Mouse (Mus musculus) left cerebral cortex, adult 9 months (tissue): ENCODE data around the gene Hdac9.
A peak's percentile ranks its signal among the peaks of the same experiment; 100 is the strongest.
"Not testable (repeated sequence)": the region's sequence is repeated elsewhere in the genome, so short reads cannot be mapped to it uniquely, and the experiment has no call there.

ENCODE experiments used
- DNase-seq, 2 experiments: peaks; one replicate each; pipeline ENCODE4 v3.0.0; 2022; ENCODE audit warnings: low spot score in 2 of 2

The Hdac9 gene

DNA sequence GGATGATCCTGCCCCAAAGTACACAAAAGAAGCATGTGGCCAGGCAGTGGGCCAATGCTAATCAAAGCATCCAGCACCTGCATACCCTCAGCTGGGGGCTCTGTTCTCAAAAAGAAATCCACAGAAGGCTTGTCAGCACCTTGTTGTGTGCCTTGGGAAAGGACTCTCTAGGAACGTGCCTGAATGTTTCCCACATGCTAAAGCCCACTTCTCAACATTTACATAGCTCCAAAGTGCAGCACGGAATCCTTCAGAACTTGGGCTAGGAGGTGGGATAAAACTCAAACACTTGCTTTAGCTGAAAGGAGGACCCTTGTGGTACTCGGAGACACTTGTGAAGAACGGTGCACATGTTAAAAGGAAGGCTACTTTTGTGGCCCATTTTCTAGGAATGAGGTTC is 823.9 kb downstream of the Hdac9 start:
- no peak for DNase-seq

DNA sequence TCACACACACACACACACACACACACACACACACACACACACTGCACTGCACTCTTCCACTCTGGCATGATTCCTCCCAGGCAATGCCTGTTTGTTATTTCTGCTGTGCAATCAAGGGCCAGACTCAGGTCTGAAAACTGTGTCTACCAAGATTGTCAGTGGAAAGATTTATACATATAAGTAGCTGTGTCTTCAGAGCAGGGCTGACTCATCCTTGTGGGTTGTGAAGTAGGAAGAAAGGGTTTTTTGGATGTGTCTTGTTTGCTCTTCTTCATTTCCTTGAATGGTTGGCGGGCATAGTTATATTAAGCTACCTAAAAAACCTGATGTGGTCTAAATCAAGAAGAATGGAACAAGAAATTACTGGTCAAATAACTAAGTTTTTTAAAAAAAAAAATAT is 825.0 kb downstream of the Hdac9 start:
- DNase-seq: peak; percentile 13 to 37

DNA sequence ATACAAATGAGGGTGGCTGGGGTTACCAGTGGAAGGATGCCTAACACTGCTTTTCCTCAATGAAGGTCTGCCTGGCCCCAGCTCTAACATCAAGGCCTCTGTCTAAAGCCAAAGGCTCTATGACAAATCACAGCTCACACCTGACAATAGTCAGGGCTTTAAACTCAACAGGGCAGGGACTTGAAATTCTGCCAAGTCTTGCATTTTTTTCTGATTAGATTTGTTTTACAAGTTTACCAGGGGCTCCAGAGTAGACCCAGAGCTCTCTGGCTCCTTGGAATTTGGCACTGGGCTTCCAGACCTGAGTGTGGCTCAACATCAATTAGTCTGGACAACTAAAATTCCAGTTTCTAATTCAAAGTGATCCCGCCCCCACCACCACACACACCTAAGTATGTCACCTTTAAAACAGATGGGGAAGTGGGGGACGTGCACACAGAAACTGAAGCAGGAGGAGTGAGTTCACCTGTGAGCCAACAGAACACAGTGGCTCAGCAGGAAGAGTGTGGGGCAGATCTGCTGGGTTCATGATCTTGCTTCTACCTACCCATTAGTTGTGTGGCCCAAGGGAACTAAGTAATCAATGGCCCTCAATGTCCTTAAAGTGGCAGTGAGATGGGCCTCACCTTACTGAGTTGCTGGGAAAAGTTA is 829.5 kb downstream of the Hdac9 start:
- DNase-seq: no peak

DNA sequence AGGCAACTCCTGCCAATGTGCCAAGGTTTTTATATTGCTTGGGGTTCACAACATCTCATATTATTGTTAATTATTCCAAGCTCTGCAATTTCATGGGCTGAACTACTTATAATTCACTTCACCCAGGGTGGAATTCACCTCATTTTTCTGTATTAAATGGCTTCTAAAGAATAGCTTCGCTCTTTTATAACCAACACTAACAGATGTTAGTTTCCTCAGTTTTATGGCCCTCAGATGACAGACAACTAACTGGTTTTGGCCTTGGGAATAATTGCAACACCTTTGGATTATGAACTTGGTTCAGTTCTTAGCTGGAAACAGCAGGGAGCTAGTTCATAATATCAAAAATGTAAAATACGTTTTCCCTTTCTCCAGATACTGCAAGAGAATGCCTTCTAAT is 839.9 kb downstream of the Hdac9 start:
- DNase-seq: no peak

DNA sequence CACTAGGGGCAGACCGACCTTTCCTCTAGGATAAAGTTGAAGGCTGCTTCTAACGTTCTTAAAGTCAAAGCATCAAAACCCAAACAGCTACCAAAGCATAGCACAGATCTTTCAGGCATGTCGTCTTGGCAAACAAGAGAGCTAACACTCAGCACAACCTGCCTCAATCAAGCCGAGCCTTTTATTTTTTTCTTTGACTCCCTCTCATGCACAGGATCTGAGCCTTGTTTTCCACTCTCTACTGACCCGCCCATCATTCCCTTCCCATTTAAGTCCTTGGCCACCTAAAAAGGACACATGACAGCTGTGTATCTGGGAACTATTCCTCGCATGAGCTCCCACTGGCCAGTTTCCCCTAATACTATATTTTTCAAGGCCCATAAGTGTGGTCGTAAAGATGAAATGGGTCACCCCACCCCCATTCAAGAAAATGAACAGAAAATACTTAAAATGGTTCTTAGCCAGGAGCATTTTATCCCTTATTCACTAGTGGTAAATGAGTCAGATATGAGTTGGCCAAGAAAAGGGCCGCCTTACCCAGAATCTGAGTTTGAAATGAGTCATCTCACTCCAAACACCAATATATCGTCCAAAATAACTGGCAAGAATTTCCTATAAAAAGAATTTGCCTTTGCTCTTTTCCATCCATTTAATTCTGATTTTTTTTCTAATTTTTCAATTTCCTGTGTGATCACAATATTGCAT is 840.9 kb downstream of the Hdac9 start:
- DNase-seq: peak in 1 of 2 experiments; percentile 30

DNA sequence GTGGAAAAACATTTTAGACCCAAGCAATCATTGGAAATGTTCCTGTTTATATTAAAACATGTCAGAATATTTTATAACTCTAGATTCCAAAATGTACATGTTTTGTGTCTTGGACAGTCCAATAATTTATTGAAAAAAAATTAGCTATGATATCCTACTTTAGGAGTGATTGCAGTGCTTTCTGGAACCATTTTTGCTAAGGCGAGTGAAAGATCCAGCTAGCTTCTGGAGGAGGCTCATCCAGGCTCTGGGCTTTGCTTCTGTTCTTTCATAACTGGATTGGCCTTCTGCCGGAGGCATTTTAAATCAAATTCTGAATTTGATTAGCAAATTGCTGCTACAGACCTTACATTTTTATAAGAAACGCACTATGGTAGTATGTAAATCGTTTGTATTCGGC is 864.4 kb downstream of the Hdac9 start:
- DNase-seq: no peak

DNA sequence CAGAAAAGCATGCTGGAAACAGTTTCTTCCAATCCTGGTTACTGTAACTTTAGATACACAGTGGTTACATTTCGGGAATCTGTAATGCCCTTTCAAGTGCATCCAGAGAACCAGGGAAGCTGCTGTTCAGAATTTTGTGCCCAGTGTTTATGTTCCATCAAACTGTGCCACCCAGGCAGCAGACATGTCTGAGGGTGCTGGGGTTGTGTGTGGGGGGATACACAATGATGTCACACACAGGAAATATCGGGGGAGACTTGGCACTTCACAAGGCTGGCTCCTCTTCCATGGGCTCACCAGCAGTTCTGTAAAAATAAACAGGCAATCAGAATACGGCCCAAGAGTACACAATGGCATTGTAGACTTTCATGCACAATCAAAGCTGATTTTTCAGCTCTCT is 864.9 kb downstream of the Hdac9 start:
- DNase-seq: no peak

DNA sequence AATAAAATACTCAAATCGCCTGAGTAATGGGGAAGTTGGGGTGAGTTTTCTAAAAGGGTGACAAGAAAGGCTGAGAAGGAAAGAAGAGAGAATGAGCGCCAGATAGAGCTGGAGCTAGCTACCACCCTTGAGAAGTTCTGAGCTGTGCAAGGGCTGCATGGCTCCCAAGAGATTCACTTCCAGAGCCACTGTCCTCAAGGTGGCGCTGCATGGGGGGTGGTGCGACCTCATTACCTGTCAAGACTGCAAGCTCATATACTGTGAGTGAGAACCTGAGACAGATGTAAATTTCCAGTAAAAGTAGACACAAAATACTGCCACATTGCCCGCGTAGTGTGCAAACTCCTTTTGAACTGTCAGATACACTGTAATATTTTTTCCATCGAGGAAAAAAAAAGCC is 865.8 kb downstream of the Hdac9 start:
- DNase-seq: no peak

DNA sequence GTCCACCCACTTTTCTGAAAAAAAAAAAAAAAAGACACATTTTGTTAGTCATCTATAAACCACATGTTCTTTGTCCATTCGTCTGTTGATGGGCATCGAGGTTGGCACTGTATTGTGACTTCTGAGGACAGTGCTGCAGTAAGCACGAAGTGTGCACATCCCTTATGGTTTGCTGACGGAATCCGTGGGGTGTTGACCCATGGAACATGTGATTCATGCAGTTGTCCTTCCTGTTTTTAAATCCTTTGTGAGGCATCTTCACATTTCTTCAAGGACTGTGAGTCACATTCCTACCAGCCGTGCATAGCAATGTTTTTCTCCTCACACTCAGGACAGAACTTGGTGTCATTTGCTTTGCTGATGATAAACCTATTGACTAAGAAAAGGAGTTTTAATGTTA is 875.9 kb downstream of the Hdac9 start:
- DNase-seq: no peak

DNA sequence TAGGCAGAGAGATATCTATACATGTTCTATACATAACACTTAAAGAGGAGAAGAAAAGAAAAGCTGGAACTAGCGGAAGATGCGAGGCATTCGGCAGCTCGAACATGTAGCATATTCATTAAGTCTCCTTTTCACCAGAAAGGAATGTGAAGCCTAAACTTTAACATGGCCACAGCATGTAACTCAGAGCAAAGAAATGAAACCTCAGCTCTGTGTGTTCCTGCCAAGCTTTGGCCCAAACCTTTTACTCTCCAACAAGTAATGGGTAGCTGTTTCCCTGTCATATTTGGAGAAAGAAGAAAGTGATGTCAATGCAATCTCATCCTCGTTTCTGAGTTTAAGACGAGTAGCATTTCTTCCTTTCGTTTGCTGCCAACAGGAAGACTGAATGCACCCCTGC is 876.8 kb downstream of the Hdac9 start:
- DNase-seq: no peak

DNA sequence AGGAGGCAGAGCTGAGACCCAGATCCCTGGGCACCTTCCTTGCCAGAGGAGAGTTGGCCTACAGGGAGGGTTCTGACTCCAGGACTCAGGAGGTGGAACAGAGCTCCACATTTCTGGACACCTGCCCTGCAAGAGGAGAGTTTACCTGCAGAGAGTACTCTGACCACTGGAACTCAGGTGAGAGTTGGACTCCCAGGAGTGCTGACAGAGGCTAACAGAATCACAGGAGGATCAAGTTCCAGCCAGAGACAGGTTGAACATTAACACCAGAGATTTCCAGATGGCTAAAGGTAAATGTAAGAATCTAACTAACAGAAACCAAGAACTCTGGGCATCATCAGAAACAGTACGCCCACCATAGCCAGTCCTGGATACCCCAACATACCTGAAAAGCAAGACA is 907.1 kb downstream of the Hdac9 start:
- DNase-seq: not testable (repeated sequence)
